Mouse (Mus musculus): ENCODE data around the gene Ints7. TPM values are rescaled to one million over a fixed set of nuclear protein-coding genes. Genes with fewer than 3 reads are reported as not detected.

Ints7 gene
- total RNA-seq, 2 experiments from 2014 or later = 23.0 to 23.2 TPM

Other genes with a start within 250 kb of the Ints7 start
- gene Tmem206, start 249.7 kb upstream of the Ints7 start, total RNA-seq (2021) = 1 to 10 TPM; 4.4 to 7.0 TPM
- 100 to 1,000 TPM; 113 to 127 TPM for gene Ppp2r5a, start 172.4 kb upstream of the Ints7 start, total RNA-seq (2021)
- 1 to 10 TPM; 4.9 to 6.3 TPM for gene Dtl, start 92 bp upstream of the Ints7 start, total RNA-seq (2021)
- 10 to 100 TPM; 93.1 to 93.3 TPM for gene Lpgat1, start 142.2 kb downstream of the Ints7 start, total RNA-seq (2021)
- gene Nek2, start 245.8 kb downstream of the Ints7 start, total RNA-seq (2021) = 1 to 10 TPM; 7.0 to 8.5 TPM